Mouse (Mus musculus): ENCODE data around the gene Emid1. TPM values are rescaled to one million over a fixed set of nuclear protein-coding genes. Genes with fewer than 3 reads are reported as not detected.
A peak's percentile ranks its signal among the peaks of the same experiment; 100 is the strongest.

The Emid1 gene
- polyA plus RNA-seq, 1 experiment from 2014 or later = 174 TPM

GRCm38 (mm10) chr11:5075760-5076159 lies 76.3 kb downstream of the Emid1 start:
- no peak overlapping the region for H3K9ac ChIP-seq (ENCODE audit: low read depth, low read length)
- TF ChIP-seq CTCF (IDR thresholded peaks at IDR 0.05; ENCODE audit: low read depth) = peak; percentile 39; the same call in 1 of the 2 replicates
- ATAC-seq (replicated peaks; ENCODE audit: low FRiP score, low read depth) (no peak), DNase-seq (ENCODE audit: low spot score) (no peak)
- no peak overlapping the region for H3K4me2 ChIP-seq (ENCODE audit: low read length)
- H3K36me3 ChIP-seq (ENCODE audit: insufficient read depth, low read length) = peaks cover 59% of the 10 kb centered on the region
- no peak overlapping the region for H3K4me3 ChIP-seq (replicated peaks; ENCODE audit: low read depth, low read length)
- H3K9me3 ChIP-seq (replicated peaks; ENCODE audit: low read length) = no peaks in the 10 kb centered on the region
- H3K27ac ChIP-seq = no peak overlapping the region
- H3K27me3 ChIP-seq (ENCODE audit: insufficient read depth, low read length) = no peaks in the 10 kb centered on the region
- H3K4me1 ChIP-seq (replicated peaks; ENCODE audit: insufficient read depth, low read length) = no peaks in the 10 kb centered on the region

- peaks cover 61% of the 10 kb centered on the region for H3K36me3 ChIP-seq (ENCODE audit: insufficient read depth, low read length)
- H3K27me3 ChIP-seq (ENCODE audit: insufficient read depth, low read length) = no peaks in the 10 kb centered on the region
- no peak overlapping the region for H3K27ac ChIP-seq
- no peaks in the 10 kb centered on the region for H3K4me1 ChIP-seq (replicated peaks; ENCODE audit: insufficient read depth, low read length)
- H3K4me3 ChIP-seq (replicated peaks; ENCODE audit: low read depth, low read length) = no peak overlapping the region
- H3K9me3 ChIP-seq (replicated peaks; ENCODE audit: low read length) = no peaks in the 10 kb centered on the region
- DNase-seq (ENCODE audit: low spot score) (peak; percentile 55), ATAC-seq (replicated peaks; ENCODE audit: low FRiP score, low read depth) (no peak)
- no peak overlapping the region for H3K9ac ChIP-seq (ENCODE audit: low read depth, low read length)
- H3K4me2 ChIP-seq (ENCODE audit: low read length) = no peak overlapping the region
- TF ChIP-seq CTCF (IDR thresholded peaks at IDR 0.05; ENCODE audit: low read depth) = peak; percentile 67
- 71% methylated on average over 4 of the region's 4 CpGs for WGBS
Observed at GRCm38 (mm10) chr11:5074882-5075281, 77.2 kb downstream of the Emid1 start.

- Histone ChIP-seq H3K36me3 (ENCODE audit: insufficient read depth, low read length) (peaks cover 43% of the 10 kb centered on the region), H3K27me3 (ENCODE audit: insufficient read depth, low read length) (no peaks in the 10 kb centered on the region), H3K9me3 (replicated peaks; ENCODE audit: low read length) (no peaks in the 10 kb centered on the region), H3K9ac (ENCODE audit: low read depth, low read length) (no peak overlapping the region), H3K27ac (peak overlapping the region; percentile 3; the same call in 1 of the 2 replicates), H3K4me3 (replicated peaks; ENCODE audit: low read depth, low read length) (no peak overlapping the region), H3K4me1 (replicated peaks; ENCODE audit: insufficient read depth, low read length) (peaks cover 11% of the 10 kb centered on the region; the same call in 1 of the 2 replicates), H3K4me2 (ENCODE audit: low read length) (no peak overlapping the region)
- no peak for TF ChIP-seq CTCF (IDR thresholded peaks at IDR 0.05; ENCODE audit: low read depth)
- WGBS = 73% methylated on average over 9 of the region's 9 CpGs
- DNase-seq (ENCODE audit: low spot score) = no peak
- no peak for ATAC-seq (replicated peaks; ENCODE audit: low FRiP score, low read depth)
Observed at GRCm38 (mm10) chr11:5068126-5068971, 83.7 kb downstream of the Emid1 start.

- Histone ChIP-seq H3K4me3 (replicated peaks; ENCODE audit: low read depth, low read length) (no peak overlapping the region), H3K4me1 (replicated peaks; ENCODE audit: insufficient read depth, low read length) (peaks cover 20% of the 10 kb centered on the region), H3K4me2 (ENCODE audit: low read length) (no peak overlapping the region), H3K27ac (no peak overlapping the region), H3K9me3 (replicated peaks; ENCODE audit: low read length) (no peaks in the 10 kb centered on the region), H3K36me3 (ENCODE audit: insufficient read depth, low read length) (peaks cover 31% of the 10 kb centered on the region), H3K27me3 (ENCODE audit: insufficient read depth, low read length) (no peaks in the 10 kb centered on the region), H3K9ac (ENCODE audit: low read depth, low read length) (no peak overlapping the region)
- ATAC-seq (replicated peaks; ENCODE audit: low FRiP score, low read depth) (no peak), DNase-seq (ENCODE audit: low spot score) (no peak)
- TF ChIP-seq CTCF (IDR thresholded peaks at IDR 0.05; ENCODE audit: low read depth) = no peak
Observed at GRCm38 (mm10) chr11:5067063-5067462, 85.0 kb downstream of the Emid1 start.

GRCm38 (mm10) chr11:5065056-5065821 lies 86.8 kb downstream of the Emid1 start, which contains the start of gene Gas2l1:
TSS of gene Gas2l1 (minus strand) at chr11:5065327.
- H3K4me1 ChIP-seq (replicated peaks; ENCODE audit: insufficient read depth, low read length) = peaks cover 22% of the 10 kb centered on the region
- peak within 1 kb of the TSS; percentile 76 for H3K9ac ChIP-seq (ENCODE audit: low read depth, low read length)
- peak within 1 kb of the TSS; percentile 54; the same call in 1 of the 2 replicates for H3K27ac ChIP-seq
- TF ChIP-seq CTCF (IDR thresholded peaks at IDR 0.05; ENCODE audit: low read depth) = peak; percentile 75
- under 1% methylated on average over 50 of the region's 50 CpGs for WGBS
- peak; percentile 65 for ATAC-seq (replicated peaks; ENCODE audit: low FRiP score, low read depth)
- H3K4me3 ChIP-seq (replicated peaks; ENCODE audit: low read depth, low read length) = peak within 1 kb of the TSS; percentile 65
- peak; percentile 94 for DNase-seq (ENCODE audit: low spot score)
- peaks cover 13% of the 10 kb centered on the region for H3K36me3 ChIP-seq (ENCODE audit: insufficient read depth, low read length)
- H3K27me3 ChIP-seq (ENCODE audit: insufficient read depth, low read length) = no peaks in the 10 kb centered on the region
- H3K9me3 ChIP-seq (replicated peaks; ENCODE audit: low read length) = no peaks in the 10 kb centered on the region
- H3K4me2 ChIP-seq (ENCODE audit: low read length) = peak within 1 kb of the TSS; percentile 86

GRCm38 (mm10) chr11:5064282-5065055 lies 87.6 kb downstream of the Emid1 start:
- Histone ChIP-seq H3K27me3 (ENCODE audit: insufficient read depth, low read length) (no peaks in the 10 kb centered on the region), H3K4me1 (replicated peaks; ENCODE audit: insufficient read depth, low read length) (peaks cover 22% of the 10 kb centered on the region), H3K9ac (ENCODE audit: low read depth, low read length) (peak overlapping the region; percentile 76), H3K4me3 (replicated peaks; ENCODE audit: low read depth, low read length) (peak overlapping the region; percentile 65), H3K9me3 (replicated peaks; ENCODE audit: low read length) (no peaks in the 10 kb centered on the region), H3K36me3 (ENCODE audit: insufficient read depth, low read length) (peaks cover 13% of the 10 kb centered on the region), H3K4me2 (ENCODE audit: low read length) (peak overlapping the region; percentile 86), H3K27ac (peak overlapping the region; percentile 54; the same call in 1 of the 2 replicates)
- TF ChIP-seq CTCF (IDR thresholded peaks at IDR 0.05; ENCODE audit: low read depth) = no peak
- DNase-seq (ENCODE audit: low spot score) (no peak), ATAC-seq (replicated peaks; ENCODE audit: low FRiP score, low read depth) (no peak)
- 16% methylated on average over 38 of the region's 38 CpGs for WGBS

All from kidney, postnatal 0 days (tissue).